Mouse (Mus musculus) MEL (cell line): ENCODE results near the gene E330009J07Rik. TPM values are rescaled to one million over a fixed set of nuclear protein-coding genes. Genes with fewer than 3 reads are reported as not detected.

Source experiments
- DNase-seq: peaks from one replicate; pipeline ENCODE4 v3.0.0; 2011; ENCODE audit warnings: low read depth, low spot score
- H3K27ac ChIP-seq: 2 replicates; pipeline ENCODE4 v1.5.1; 2012; ENCODE audit warnings: low read depth, mild to moderate bottlenecking, control low read depth, low read length, moderate library complexity; ENCODE audit not compliant: control insufficient read depth
- H3K27me3 ChIP-seq, 2 experiments: fragments of 150-350 bp in 1 of 2; sonication (generic) in 1 of 2; 2 replicates each; pipeline ENCODE4 v1.6.1; 2012; ENCODE audit warnings: low read length in 2 of 2, mild to moderate bottlenecking in 2 of 2, improper control_type of control experiment in 1 of 2, moderate library complexity in 1 of 2; ENCODE audit not compliant: insufficient read depth in 2 of 2, control insufficient read depth in 1 of 2
- H3K36me3 ChIP-seq, 2 experiments: 2 replicates each; pipeline ENCODE4 v1.6.1; 2012 to 2014; ENCODE audit warnings: low read length in 2 of 2, improper control_type of control experiment in 1 of 2, inconsistent platforms in 1 of 2, mild to moderate bottlenecking in 1 of 2; ENCODE audit not compliant: insufficient read depth in 2 of 2, control insufficient read depth in 1 of 2
- H3K4me1 ChIP-seq, 2 experiments: fragments of 150-350 bp in 1 of 2; sonication (generic) in 1 of 2; 2 replicates each; pipeline ENCODE4 v1.6.1; 2012; ENCODE audit warnings: low read length in 2 of 2, improper control_type of control experiment in 1 of 2, mild to moderate bottlenecking in 1 of 2; ENCODE audit not compliant: insufficient read depth in 2 of 2, control insufficient read depth in 1 of 2
- H3K4me3 ChIP-seq, 2 experiments: fragments of 150-350 bp in 1 of 2; sonication (generic) in 1 of 2; 2 replicates each; pipeline ENCODE4 v1.5.1; 2012; ENCODE audit warnings: low read depth in 2 of 2, low read length in 2 of 2, mild to moderate bottlenecking in 2 of 2, moderate library complexity in 2 of 2, control low read depth in 1 of 2, improper control_type of control experiment in 1 of 2; ENCODE audit not compliant: control insufficient read depth in 1 of 2, insufficient read depth in 1 of 2
- H3K79me2 ChIP-seq: 2 replicates; pipeline ENCODE4 v1.6.1; 2012; ENCODE audit warnings: mild to moderate bottlenecking, low read length, moderate library complexity; ENCODE audit not compliant: control insufficient read depth, poor library complexity, insufficient read depth
- H3K9ac ChIP-seq: 2 replicates; pipeline ENCODE4 v1.6.1; 2012; ENCODE audit warnings: low read depth, mild to moderate bottlenecking, control low read depth, low read length, moderate library complexity; ENCODE audit not compliant: control insufficient read depth, poor library complexity, severe bottlenecking
- H3K9me3 ChIP-seq: fragments of 150-350 bp; sonication (generic); replicated peaks from 2 replicates; pipeline ENCODE4 v1.6.1; 2012; ENCODE audit warnings: mild to moderate bottlenecking, low read length, improper control_type of control experiment, moderate library complexity; ENCODE audit not compliant: insufficient read depth
- BHLHE40 ChIP-seq: IDR thresholded peaks from 2 replicates; pipeline ENCODE4 v1.6.1; 2012; ENCODE audit warnings: low read depth, mild to moderate bottlenecking, inconsistent platforms, low read length, improper control_type of control experiment, borderline replicate concordance
- CHD1 ChIP-seq: IDR thresholded peaks from 2 replicates; pipeline ENCODE4 v1.6.1; 2012; ENCODE audit warnings: low read depth, mild to moderate bottlenecking, inconsistent platforms, low read length, improper control_type of control experiment
- ETS1 ChIP-seq: IDR thresholded peaks from 2 replicates; pipeline ENCODE4 v1.6.1; 2012; ENCODE audit warnings: low read depth, mild to moderate bottlenecking, inconsistent platforms, low read length, improper control_type of control experiment, moderate library complexity
- GABPA ChIP-seq: IDR thresholded peaks from 2 replicates; pipeline ENCODE4 v1.6.1; 2012; ENCODE audit warnings: low read depth, mild to moderate bottlenecking, inconsistent platforms, low read length, improper control_type of control experiment, moderate library complexity
- GATA1 ChIP-seq: IDR thresholded peaks from 2 replicates; pipeline ENCODE4 v1.6.1; 2011; ENCODE audit warnings: low read depth, low read length, improper control_type of control experiment
- KAT2A ChIP-seq: conservative IDR thresholded peaks from 2 replicates; pipeline ENCODE4 v1.6.1; 2012; ENCODE audit warnings: low read depth, low read length, improper control_type of control experiment, inconsistent platforms
- MAFK ChIP-seq: IDR thresholded peaks from 2 replicates; pipeline ENCODE4 v1.6.1; 2011; ENCODE audit warnings: low read depth, mild to moderate bottlenecking, low read length, improper control_type of control experiment, borderline replicate concordance
- MAX ChIP-seq: IDR thresholded peaks from 2 replicates; pipeline ENCODE4 v1.6.1; 2011; ENCODE audit warnings: low read length, improper control_type of control experiment
- MAZ ChIP-seq: IDR thresholded peaks from 2 replicates; pipeline ENCODE4 v1.6.1; 2012; ENCODE audit warnings: low read depth, mild to moderate bottlenecking, inconsistent platforms, low read length, improper control_type of control experiment
- MYC ChIP-seq: IDR thresholded peaks from 2 replicates; pipeline ENCODE4 v1.6.1; 2011; ENCODE audit warnings: low read depth, mild to moderate bottlenecking, low read length, improper control_type of control experiment, moderate library complexity
- NELFE ChIP-seq: IDR thresholded peaks from 2 replicates; pipeline ENCODE4 v1.6.1; 2011; ENCODE audit warnings: low read depth, low read length, improper control_type of control experiment
- POLR2AphosphoS2 ChIP-seq: IDR thresholded peaks from 2 replicates; pipeline ENCODE4 v1.6.1; 2011; ENCODE audit warnings: low read length, improper control_type of control experiment
- RAD21 ChIP-seq: IDR thresholded peaks from 2 replicates; pipeline ENCODE4 v1.6.1; 2011; ENCODE audit warnings: mild to moderate bottlenecking, low read depth, low read length, improper control_type of control experiment
- SIN3A ChIP-seq: IDR thresholded peaks from 2 replicates; pipeline ENCODE4 v1.6.1; 2012; ENCODE audit warnings: low read length, improper control_type of control experiment, inconsistent platforms
- SMC3 ChIP-seq: IDR thresholded peaks from 2 replicates; pipeline ENCODE4 v1.6.1; 2011; ENCODE audit warnings: low read depth, low read length, improper control_type of control experiment
- UBTF ChIP-seq: IDR thresholded peaks from 2 replicates; pipeline ENCODE4 v1.6.1; 2012; ENCODE audit warnings: low read depth, mild to moderate bottlenecking, inconsistent platforms, low read length, improper control_type of control experiment, moderate library complexity, borderline replicate concordance; ENCODE audit not compliant: insufficient read depth
- USF1 ChIP-seq: IDR thresholded peaks from 2 replicates; pipeline ENCODE4 v1.6.1; 2014; ENCODE audit warnings: low read depth, mild to moderate bottlenecking, inconsistent platforms, low read length, improper control_type of control experiment, moderate library complexity
- ZMIZ1 ChIP-seq: IDR thresholded peaks from 2 replicates; pipeline ENCODE4 v1.6.1; 2012; ENCODE audit warnings: low read depth, mild to moderate bottlenecking, inconsistent platforms, low read length, improper control_type of control experiment, moderate library complexity
- ZNF384 ChIP-seq: IDR thresholded peaks from 2 replicates; pipeline ENCODE4 v1.6.1; 2012; ENCODE audit warnings: low read depth, mild to moderate bottlenecking, inconsistent platforms, low read length, improper control_type of control experiment
- polyA plus RNA-seq, 2 experiments: library from polyadenylated mRNA; stranded (reverse) in 1 of 2; unstranded in 1 of 2; fragments of >175 nt in 1 of 2; fragments of >200 nt in 1 of 2; gene quantifications; 2 replicates each; pipeline versions ENCODE4 v1.2.1 to v1.2.4; 2012; ENCODE audit warnings: low replicate concordance in 2 of 2, low read depth in 1 of 2; ENCODE audit not compliant: insufficient read length in 2 of 2, insufficient read depth in 1 of 2, missing spikeins in 1 of 2
- total RNA-seq: library from RNA; depleted of rRNA; stranded (reverse); fragments of 300-350 nt; gene quantifications from 2 replicates; pipeline ENCODE4 v1.2.3, GENCODE M21; 2012

The E330009J07Rik gene
- total and polyA plus RNA-seq, 3 experiments: 5.9 to 6.4 TPM; not detected in 1

- TF ChIP-seq RAD21 (peak; percentile 41), ETS1 (no peak), USF1 (no peak), POLR2AphosphoS2 (no peak), BHLHE40 (no peak), NELFE (no peak), MAX (no peak), MYC (no peak), MAFK (no peak), KAT2A (no peak), SMC3 (peak; percentile 61)
Observed at GRCm38 (mm10) chr6:40454436-40455041, 18.6 kb upstream of the E330009J07Rik start (continued).

- no peak for TF ChIP-seq SIN3A
- no peak for TF ChIP-seq ZNF384
- TF ChIP-seq UBTF: no peak
- no peak for TF ChIP-seq ZMIZ1
- no peak for TF ChIP-seq CHD1
- no peak for TF ChIP-seq MYC
- no peak for TF ChIP-seq ETS1
- no peak for TF ChIP-seq BHLHE40
- TF ChIP-seq GATA1: no peak
- TF ChIP-seq USF1: no peak
- TF ChIP-seq GABPA: no peak
- no peak for TF ChIP-seq SMC3
- no peak for TF ChIP-seq MAFK
- TF ChIP-seq MAZ: no peak
- H3K27ac ChIP-seq: no peak overlapping the region
- H3K36me3 ChIP-seq: no peaks in the 10 kb centered on the region
- no peak overlapping the region for H3K4me3 ChIP-seq
- no peaks in the 10 kb centered on the region for H3K4me1 ChIP-seq
- H3K27me3 ChIP-seq: peaks cover 17% of the 10 kb centered on the region in 2 experiments
- H3K9me3 ChIP-seq: no peaks in the 10 kb centered on the region
- no peak overlapping the region for H3K9ac ChIP-seq
- DNase-seq: no peak
- no peaks in the 10 kb centered on the region for H3K79me2 ChIP-seq
Observed at GRCm38 (mm10) chr6:40448626-40449025, 12.7 kb upstream of the E330009J07Rik start.
